Mouse (Mus musculus): ENCODE results near the gene Ccnb1ip1. TPM values are rescaled to one million over a fixed set of nuclear protein-coding genes. Genes with fewer than 3 reads are reported as not detected.

Ccnb1ip1 gene
- polyA plus RNA-seq (2014; fragmentation: Nextera tagmentation; extraction: Ambion mirVana), result not detected in 2 replicates

DNA sequence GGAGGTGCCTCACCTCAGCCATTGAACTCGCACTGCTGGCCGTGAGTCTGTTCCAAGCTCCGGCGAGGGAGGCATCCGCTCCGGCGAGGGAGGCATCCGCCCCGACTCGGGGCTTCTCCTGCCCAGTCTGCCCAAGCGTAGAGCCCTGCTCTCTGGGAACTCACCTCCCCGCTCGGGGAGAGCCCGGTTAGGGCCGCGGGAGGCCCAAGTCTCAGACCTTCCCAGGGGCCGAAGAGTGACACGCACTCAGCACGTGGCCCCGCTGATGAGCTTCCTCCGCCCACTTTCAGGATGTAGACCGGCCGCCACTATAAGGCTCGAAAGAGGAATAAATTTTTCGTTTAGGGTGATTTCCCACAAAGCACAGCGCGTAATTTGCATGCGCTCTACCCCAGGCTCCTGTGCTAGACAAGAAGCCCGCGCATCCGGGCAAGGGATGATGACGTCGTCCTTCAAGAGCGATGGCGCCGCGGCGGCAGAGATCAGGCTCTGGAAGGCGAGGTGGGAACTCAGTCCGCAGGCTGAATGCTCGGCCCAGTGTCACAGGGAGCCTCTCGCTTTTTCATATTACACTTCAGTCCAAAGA lies at the start of gene Ccnb1ip1, which contains the start of gene Parp2:
Gene Ccnb1ip1, minus strand, starts transcription at position 246 of the 586 bp plus-strand sequence.
Gene Parp2, plus strand, starts transcription at position 355 of the 586 bp plus-strand sequence.
- Histone ChIP-seq H3K27ac (ENCODE audit: low read depth, low read length) (peak within 1 kb of the TSS; percentile 89), H3K4me1 (ENCODE audit: control insufficient read depth, insufficient read depth, low read length) (no peaks in the 10 kb centered on the region), H3K9me3 (replicated peaks; ENCODE audit: control insufficient read depth, low read length) (no peaks in the 10 kb centered on the region), H3K36me3 (ENCODE audit: control insufficient read depth, insufficient read depth, low read length) (peaks cover 2% of the 10 kb centered on the region; the same call in 1 of the 2 replicates), H3K4me2 (peak within 1 kb of the TSS; percentile 70), H3K27me3 (ENCODE audit: control insufficient read depth, insufficient read depth, low read length) (no peaks in the 10 kb centered on the region), H3K4me3 (ENCODE audit: low read depth, low read length) (peak within 1 kb of the TSS; percentile 66), H3K9ac (ENCODE audit: low read depth, low read length) (peak within 1 kb of the TSS; percentile 85)
- under 1% methylated on average over 42 of the region's 42 CpGs for WGBS (ENCODE audit: insufficient replicate concordance)
- peak; percentile 99 for ATAC-seq (replicated peaks; ENCODE audit: insufficient number of reproducible peaks, low FRiP score, low TSS enrichment)

DNA sequence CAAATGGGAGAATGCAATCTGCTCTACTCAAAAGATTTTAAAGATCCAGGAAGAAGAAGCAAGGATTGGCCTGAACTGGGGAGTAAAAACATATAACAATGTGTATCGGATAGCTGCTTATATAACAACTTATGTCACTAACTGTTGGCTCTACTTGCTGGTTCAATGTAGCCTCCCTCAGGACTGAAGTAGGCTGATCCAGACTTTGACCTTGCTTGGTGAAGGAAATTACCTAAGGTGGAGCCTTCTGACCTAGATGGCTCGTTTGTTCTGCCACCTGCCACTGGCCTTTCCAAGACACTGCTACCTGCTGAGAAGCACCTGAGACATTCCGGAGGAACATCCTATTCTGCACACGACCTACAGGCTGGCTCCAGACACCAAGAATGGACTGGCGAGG lies 48.3 kb upstream of the Ccnb1ip1 start:
- Histone ChIP-seq H3K4me2 (no peak overlapping the region), H3K9me3 (replicated peaks; ENCODE audit: control insufficient read depth, low read length) (no peaks in the 10 kb centered on the region), H3K27me3 (ENCODE audit: control insufficient read depth, insufficient read depth, low read length) (no peaks in the 10 kb centered on the region), H3K9ac (ENCODE audit: low read depth, low read length) (no peak overlapping the region), H3K4me3 (ENCODE audit: low read depth, low read length) (no peak overlapping the region), H3K36me3 (ENCODE audit: control insufficient read depth, insufficient read depth, low read length) (peaks cover 5% of the 10 kb centered on the region), H3K27ac (ENCODE audit: low read depth, low read length) (no peak overlapping the region), H3K4me1 (ENCODE audit: control insufficient read depth, insufficient read depth, low read length) (no peaks in the 10 kb centered on the region)
- no peak for ATAC-seq (replicated peaks; ENCODE audit: insufficient number of reproducible peaks, low FRiP score, low TSS enrichment)
- 82% methylated on average over 5 of the region's 5 CpGs for WGBS (ENCODE audit: insufficient replicate concordance)

DNA sequence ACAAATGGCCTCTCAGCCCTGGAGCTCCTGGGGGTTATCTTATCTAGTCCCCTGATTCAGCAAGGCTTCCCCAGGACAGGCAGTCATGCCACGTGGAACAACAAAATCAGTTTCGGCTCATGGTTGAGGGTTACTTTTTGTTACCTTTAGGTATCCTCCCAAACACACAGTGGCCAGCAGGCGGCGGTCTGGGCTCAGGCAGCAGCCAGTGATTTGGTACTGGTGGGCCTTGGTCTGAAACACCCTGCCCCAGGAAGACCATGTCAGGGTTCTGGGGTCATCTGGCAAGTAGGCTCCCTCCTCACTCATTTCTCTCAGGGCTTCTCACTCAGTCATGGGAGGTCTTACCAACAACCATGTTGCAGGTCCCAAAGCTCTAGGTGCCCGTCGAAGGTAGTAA lies 29.7 kb upstream of the Ccnb1ip1 start:
- Histone ChIP-seq H3K9ac (ENCODE audit: low read depth, low read length) (no peak overlapping the region), H3K4me2 (no peak overlapping the region), H3K36me3 (ENCODE audit: control insufficient read depth, insufficient read depth, low read length) (peaks cover 2% of the 10 kb centered on the region; the same call in 1 of the 2 replicates), H3K4me1 (ENCODE audit: control insufficient read depth, insufficient read depth, low read length) (no peaks in the 10 kb centered on the region), H3K27ac (ENCODE audit: low read depth, low read length) (no peak overlapping the region), H3K4me3 (ENCODE audit: low read depth, low read length) (no peak overlapping the region), H3K9me3 (replicated peaks; ENCODE audit: control insufficient read depth, low read length) (no peaks in the 10 kb centered on the region), H3K27me3 (ENCODE audit: control insufficient read depth, insufficient read depth, low read length) (no peaks in the 10 kb centered on the region)
- 50% methylated on average over 6 of the region's 6 CpGs for WGBS (ENCODE audit: insufficient replicate concordance)
- no peak for ATAC-seq (replicated peaks; ENCODE audit: insufficient number of reproducible peaks, low FRiP score, low TSS enrichment)

DNA sequence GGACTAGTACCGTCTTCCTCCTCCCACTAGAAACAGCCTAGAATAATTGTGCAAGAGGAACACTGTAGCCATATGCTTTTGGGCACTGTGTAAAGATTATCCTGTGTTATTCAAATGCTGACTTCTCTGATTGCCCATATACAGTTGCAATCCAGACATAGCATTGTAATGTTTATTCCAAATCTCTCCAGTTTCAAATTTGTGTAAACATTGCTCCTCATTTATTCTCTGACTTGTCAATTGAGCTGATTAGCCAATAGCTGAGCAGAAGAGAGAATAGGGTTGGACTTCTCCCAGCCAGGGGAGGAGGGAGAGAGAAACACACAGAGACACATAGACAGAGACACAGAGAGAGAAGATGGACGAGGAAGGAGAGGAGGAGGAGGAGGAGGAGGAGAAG lies 26.9 kb upstream of the Ccnb1ip1 start:
- no peaks in the 10 kb centered on the region for H3K27me3 ChIP-seq (ENCODE audit: control insufficient read depth, insufficient read depth, low read length)
- H3K36me3 ChIP-seq (ENCODE audit: control insufficient read depth, insufficient read depth, low read length), result no peaks in the 10 kb centered on the region
- H3K9ac ChIP-seq (ENCODE audit: low read depth, low read length), result no peak overlapping the region
- no peaks in the 10 kb centered on the region for H3K9me3 ChIP-seq (replicated peaks; ENCODE audit: control insufficient read depth, low read length)
- no peak overlapping the region for H3K27ac ChIP-seq (ENCODE audit: low read depth, low read length)
- no peak for ATAC-seq (replicated peaks; ENCODE audit: insufficient number of reproducible peaks, low FRiP score, low TSS enrichment)
- no peaks in the 10 kb centered on the region for H3K4me1 ChIP-seq (ENCODE audit: control insufficient read depth, insufficient read depth, low read length)
- no peak overlapping the region for H3K4me2 ChIP-seq
- 55% methylated on average over 2 of the region's 2 CpGs for WGBS (ENCODE audit: insufficient replicate concordance)
- H3K4me3 ChIP-seq (ENCODE audit: low read depth, low read length), result no peak overlapping the region

DNA sequence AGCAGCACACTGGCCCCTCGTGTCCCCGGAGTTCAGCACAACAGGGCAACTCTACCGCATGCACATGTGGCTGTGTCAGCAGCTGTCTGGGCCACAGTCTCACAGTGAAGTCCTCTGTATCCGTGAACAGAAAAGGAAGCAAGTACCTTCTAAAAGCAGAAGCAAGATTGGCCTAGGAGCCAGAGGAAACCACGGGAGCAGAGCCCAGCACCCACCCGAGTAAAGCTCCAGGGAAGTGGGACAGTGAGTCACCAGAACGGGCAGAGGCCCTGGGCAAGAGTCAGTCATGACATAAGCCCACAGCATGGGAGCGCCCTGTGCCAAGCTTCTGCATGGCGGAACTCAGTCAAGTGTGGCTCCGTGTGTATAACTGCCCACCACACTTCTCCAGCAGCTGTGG lies 26.4 kb upstream of the Ccnb1ip1 start:
- H3K27ac ChIP-seq (ENCODE audit: low read depth, low read length), result no peak overlapping the region
- H3K4me2 ChIP-seq, result no peak overlapping the region
- H3K9ac ChIP-seq (ENCODE audit: low read depth, low read length), result no peak overlapping the region
- H3K27me3 ChIP-seq (ENCODE audit: control insufficient read depth, insufficient read depth, low read length), result no peaks in the 10 kb centered on the region
- H3K4me3 ChIP-seq (ENCODE audit: low read depth, low read length), result no peak overlapping the region
- WGBS (ENCODE audit: insufficient replicate concordance), result 85% methylated on average over 10 of the region's 10 CpGs
- H3K9me3 ChIP-seq (replicated peaks; ENCODE audit: control insufficient read depth, low read length), result no peaks in the 10 kb centered on the region
- 0 out of 2 replicates have a peak, but pooled peaks cover under 1% of the 10 kb centered on the region for H3K36me3 ChIP-seq (ENCODE audit: control insufficient read depth, insufficient read depth, low read length)
- no peaks in the 10 kb centered on the region for H3K4me1 ChIP-seq (ENCODE audit: control insufficient read depth, insufficient read depth, low read length)
- ATAC-seq (replicated peaks; ENCODE audit: insufficient number of reproducible peaks, low FRiP score, low TSS enrichment), result no peak

DNA sequence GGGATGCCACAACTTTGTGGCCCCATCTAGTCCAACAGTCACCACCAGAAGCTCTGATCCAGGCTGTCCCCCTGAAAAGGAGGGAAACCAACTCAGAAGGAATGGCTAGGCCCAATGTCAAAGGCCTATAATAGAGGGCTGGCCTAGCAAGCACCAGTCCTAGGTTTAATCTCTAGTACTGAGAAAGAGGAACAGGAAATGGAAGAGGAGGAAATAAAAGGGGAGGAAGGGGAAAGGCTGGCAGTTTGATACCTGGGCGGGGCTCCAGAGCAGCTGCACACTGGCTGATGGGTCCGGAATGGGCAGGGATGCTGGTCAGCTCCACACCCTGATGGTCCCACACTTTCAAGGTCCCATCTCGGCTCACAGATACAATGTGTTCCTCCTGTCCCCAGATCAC lies 22.3 kb upstream of the Ccnb1ip1 start:
- ATAC-seq (replicated peaks; ENCODE audit: insufficient number of reproducible peaks, low FRiP score, low TSS enrichment), result no peak
- no peak overlapping the region for H3K27ac ChIP-seq (ENCODE audit: low read depth, low read length)
- WGBS (ENCODE audit: insufficient replicate concordance), result 66% methylated on average over 3 of the region's 3 CpGs
- H3K4me3 ChIP-seq (ENCODE audit: low read depth, low read length), result no peak overlapping the region
- no peak overlapping the region for H3K4me2 ChIP-seq
- H3K9ac ChIP-seq (ENCODE audit: low read depth, low read length), result no peak overlapping the region
- H3K9me3 ChIP-seq (replicated peaks; ENCODE audit: control insufficient read depth, low read length), result no peaks in the 10 kb centered on the region
- H3K4me1 ChIP-seq (ENCODE audit: control insufficient read depth, insufficient read depth, low read length), result no peaks in the 10 kb centered on the region
- no peaks in the 10 kb centered on the region for H3K27me3 ChIP-seq (ENCODE audit: control insufficient read depth, insufficient read depth, low read length)
- H3K36me3 ChIP-seq (ENCODE audit: control insufficient read depth, insufficient read depth, low read length), result 0 out of 2 replicates have a peak, but pooled peaks cover 4% of the 10 kb centered on the region

DNA sequence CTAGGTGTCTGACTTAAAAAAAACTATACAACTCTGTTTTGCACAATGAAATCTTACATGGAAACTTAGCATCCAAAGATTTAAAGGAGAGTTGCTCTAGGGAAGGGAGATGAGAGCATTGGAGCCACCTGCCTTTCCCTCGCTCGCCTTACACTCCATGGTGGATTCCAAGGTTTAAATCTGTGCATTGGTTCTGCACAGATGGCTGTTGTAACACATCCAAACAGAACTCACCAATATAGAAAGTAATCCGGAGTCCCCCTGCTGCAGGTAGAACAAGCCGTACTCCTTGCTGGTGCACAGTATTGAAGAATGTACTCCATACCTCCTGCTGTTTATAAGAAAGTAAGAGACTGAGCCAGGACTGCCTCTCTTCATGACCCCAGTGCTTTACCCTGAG lies 19.0 kb upstream of the Ccnb1ip1 start:
- Histone ChIP-seq H3K4me3 (ENCODE audit: low read depth, low read length) (no peak overlapping the region), H3K9me3 (replicated peaks; ENCODE audit: control insufficient read depth, low read length) (no peaks in the 10 kb centered on the region), H3K27me3 (ENCODE audit: control insufficient read depth, insufficient read depth, low read length) (no peaks in the 10 kb centered on the region), H3K36me3 (ENCODE audit: control insufficient read depth, insufficient read depth, low read length) (peaks cover 16% of the 10 kb centered on the region), H3K4me2 (no peak overlapping the region), H3K9ac (ENCODE audit: low read depth, low read length) (no peak overlapping the region), H3K27ac (ENCODE audit: low read depth, low read length) (no peak overlapping the region), H3K4me1 (ENCODE audit: control insufficient read depth, insufficient read depth, low read length) (no peaks in the 10 kb centered on the region)
- no peak for ATAC-seq (replicated peaks; ENCODE audit: insufficient number of reproducible peaks, low FRiP score, low TSS enrichment)
- 83% methylated on average over 4 of the region's 4 CpGs for WGBS (ENCODE audit: insufficient replicate concordance)

DNA sequence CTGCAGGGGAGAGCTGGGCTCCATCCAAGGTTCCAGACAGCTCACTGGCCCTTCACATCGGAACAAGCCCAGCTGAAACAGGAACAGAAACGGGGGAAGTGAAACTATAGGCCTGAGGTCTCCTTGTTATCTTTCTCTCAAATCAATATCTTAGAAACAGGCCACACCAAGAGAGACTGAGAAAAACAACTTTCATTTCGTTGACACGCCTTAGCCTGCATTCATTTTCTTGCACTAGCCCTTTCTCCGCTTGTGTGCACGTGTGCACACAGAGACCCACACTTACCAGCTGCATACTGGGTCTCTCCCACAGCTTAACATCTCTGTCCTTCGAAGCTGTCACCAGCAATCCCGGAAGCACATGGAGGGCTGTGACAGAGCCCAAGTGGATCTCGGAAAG lies 16.7 kb upstream of the Ccnb1ip1 start:
- no peak for ATAC-seq (replicated peaks; ENCODE audit: insufficient number of reproducible peaks, low FRiP score, low TSS enrichment)
- Histone ChIP-seq H3K36me3 (ENCODE audit: control insufficient read depth, insufficient read depth, low read length) (peaks cover 28% of the 10 kb centered on the region), H3K9me3 (replicated peaks; ENCODE audit: control insufficient read depth, low read length) (no peaks in the 10 kb centered on the region), H3K9ac (ENCODE audit: low read depth, low read length) (no peak overlapping the region), H3K27ac (ENCODE audit: low read depth, low read length) (no peak overlapping the region), H3K27me3 (ENCODE audit: control insufficient read depth, insufficient read depth, low read length) (no peaks in the 10 kb centered on the region), H3K4me3 (ENCODE audit: low read depth, low read length) (no peak overlapping the region), H3K4me1 (ENCODE audit: control insufficient read depth, insufficient read depth, low read length) (no peaks in the 10 kb centered on the region), H3K4me2 (no peak overlapping the region)
- 85% methylated on average over 9 of the region's 9 CpGs for WGBS (ENCODE audit: insufficient replicate concordance)

DNA sequence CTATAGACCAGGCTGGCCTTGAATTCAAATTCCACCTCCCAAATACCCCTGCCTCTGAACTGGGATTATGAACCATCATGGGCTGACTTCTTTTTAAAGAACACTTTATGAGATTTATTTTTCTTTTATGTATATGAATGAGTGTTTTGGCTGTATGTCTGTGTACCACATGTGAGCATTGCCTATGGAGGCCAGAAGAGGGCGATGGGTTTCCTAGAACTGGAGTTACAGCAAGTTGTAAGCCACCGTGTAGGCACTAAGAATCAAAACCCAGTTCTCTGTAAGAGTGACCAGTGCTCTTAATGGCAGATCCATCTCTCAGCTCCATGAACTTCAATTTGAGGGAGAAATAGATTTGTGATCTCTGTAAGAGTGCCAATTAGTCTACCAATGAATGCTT lies 15.7 kb upstream of the Ccnb1ip1 start:
- 75% methylated on average over 2 of the region's 2 CpGs for WGBS (ENCODE audit: insufficient replicate concordance)
- Histone ChIP-seq H3K9ac (ENCODE audit: low read depth, low read length) (no peak overlapping the region), H3K36me3 (ENCODE audit: control insufficient read depth, insufficient read depth, low read length) (peaks cover 28% of the 10 kb centered on the region), H3K27me3 (ENCODE audit: control insufficient read depth, insufficient read depth, low read length) (no peaks in the 10 kb centered on the region), H3K4me1 (ENCODE audit: control insufficient read depth, insufficient read depth, low read length) (no peaks in the 10 kb centered on the region), H3K4me3 (ENCODE audit: low read depth, low read length) (no peak overlapping the region), H3K4me2 (no peak overlapping the region), H3K27ac (ENCODE audit: low read depth, low read length) (no peak overlapping the region), H3K9me3 (replicated peaks; ENCODE audit: control insufficient read depth, low read length) (no peaks in the 10 kb centered on the region)
- ATAC-seq (replicated peaks; ENCODE audit: insufficient number of reproducible peaks, low FRiP score, low TSS enrichment), result no peak
